Mouse (Mus musculus) adrenal gland, postnatal 25 days (tissue): ENCODE results near the gene Telo2. TPM values are rescaled to one million over a fixed set of nuclear protein-coding genes. Genes with fewer than 3 reads are reported as not detected.
"Not testable (repeated sequence)": the region's sequence is repeated elsewhere in the genome, so short reads cannot be mapped to it uniquely, and the experiment has no call there.

ENCODE experiments used
- DNase-seq: peaks from one replicate; pipeline ENCODE4 v3.0.0; 2021; ENCODE audit warnings: mixed read lengths
- long read RNA-seq: library from polyadenylated mRNA; stranded (forward); transcript quantifications from one replicate; pipeline ENCODE4 v2.0.0, GENCODE M21; 2021
- total RNA-seq: library from RNA; stranded (reverse); gene quantifications from 2 replicates; pipeline ENCODE4 v1.2.3, GENCODE M21; 2021

Telo2 gene
- 26.3 and 27.2 TPM in 2 replicates for total RNA-seq
- long read RNA-seq, transcript Telo2-202 (21 exons, 3,530 nt): major isoform, 8 of 28 reads
- long read RNA-seq, partial matches to known transcripts: 8 of 28 reads
- long read RNA-seq, other reads (novel, unspliced or antisense): 7 of 28 reads

DNA sequence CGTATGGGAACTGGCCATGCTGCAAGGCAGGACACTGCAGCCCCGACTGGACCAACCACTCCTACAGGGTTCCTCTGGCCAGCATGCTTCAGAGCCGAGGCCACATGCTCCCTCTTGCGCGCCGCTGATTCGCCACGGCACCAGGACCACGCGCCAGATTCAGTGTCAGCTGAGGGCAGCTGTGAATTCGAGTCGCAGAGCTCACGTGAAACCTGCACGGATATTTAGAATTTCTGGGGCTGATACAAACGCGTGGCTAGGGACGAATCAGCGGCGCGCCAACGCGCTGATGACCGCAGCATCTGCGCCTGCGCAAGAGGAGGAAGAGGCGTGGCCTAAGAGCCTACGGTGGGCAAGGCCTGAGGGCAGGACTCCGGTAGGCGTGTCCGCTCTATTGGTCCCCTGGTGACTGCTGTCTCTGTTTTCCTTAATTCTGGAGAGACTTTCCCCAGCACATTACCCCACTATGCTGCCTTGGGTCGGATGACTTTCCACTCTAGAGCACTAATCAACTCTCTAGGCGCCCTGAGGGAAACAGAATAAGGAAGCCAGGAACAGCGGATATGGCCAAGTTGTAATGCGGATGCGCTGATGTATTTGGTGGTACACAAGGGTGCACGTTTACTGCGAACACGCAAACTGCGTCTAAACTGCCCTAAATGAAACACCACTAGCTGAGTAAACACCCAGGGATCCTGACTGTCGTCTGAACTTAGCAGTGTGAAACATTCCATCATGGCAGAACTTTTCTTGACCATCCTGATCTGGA, at the start of gene Telo2:
Gene Telo2, minus strand, starts transcription at position 304 of the 769 bp plus-strand sequence.
- DNase-seq: peak; percentile 95

GRCm38 (mm10) chr17:25164770-25165169, 49.0 kb upstream of the Telo2 start:
- DNase-seq: no peak

GRCm38 (mm10) chr17:25163387-25163786, 47.6 kb upstream of the Telo2 start:
- DNase-seq: no peak

DNA sequence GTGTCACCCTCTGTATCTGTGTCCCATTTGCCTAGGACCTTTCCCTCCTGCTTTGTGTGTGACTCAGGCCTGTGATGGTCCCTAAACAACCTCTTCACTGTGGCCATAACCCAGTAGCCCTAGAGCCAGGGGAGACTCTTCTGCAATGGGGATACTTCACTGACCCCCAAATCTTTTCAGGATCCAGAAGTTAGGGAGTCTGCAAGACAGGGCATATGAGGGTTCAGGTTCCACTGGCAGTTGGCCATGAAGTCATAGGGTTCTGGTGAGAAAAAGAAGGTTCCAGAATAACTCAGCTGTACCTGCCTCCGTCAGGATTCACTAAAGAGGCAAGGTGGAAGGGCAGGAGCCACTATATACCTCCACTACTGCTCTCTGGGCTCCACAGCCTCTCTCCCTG, 46.4 kb upstream of the Telo2 start, which contains the start of gene Ccdc154:
Gene Ccdc154, plus strand, starts transcription at position 301 of the 400 bp plus-strand sequence.
- no peak for DNase-seq

- DNase-seq: no peak
Observed at GRCm38 (mm10) chr17:25139960-25140359, 24.2 kb upstream of the Telo2 start.

- DNase-seq: no peak
Observed at GRCm38 (mm10) chr17:25138803-25139202, 23.0 kb upstream of the Telo2 start.

DNA sequence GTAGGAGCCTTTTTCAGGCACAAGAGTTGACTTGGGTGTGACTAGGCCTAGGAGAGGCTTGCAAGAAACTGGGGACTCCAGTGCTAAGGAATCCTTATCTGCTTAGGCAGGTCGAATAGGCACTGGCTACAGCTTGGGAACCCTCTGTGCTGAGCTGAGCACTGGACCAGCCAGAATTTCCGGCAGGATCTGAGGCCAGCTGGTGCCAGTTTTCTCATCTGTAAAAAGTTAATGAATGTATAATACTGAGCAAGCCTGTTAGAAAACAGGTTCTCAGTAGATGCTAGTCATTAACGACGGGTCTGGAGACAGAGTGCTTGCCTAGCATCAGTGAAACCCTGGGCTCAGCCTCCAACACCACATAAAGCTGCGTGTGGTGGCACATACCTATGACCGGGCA, 19.9 kb upstream of the Telo2 start:
- DNase-seq: no peak

DNA sequence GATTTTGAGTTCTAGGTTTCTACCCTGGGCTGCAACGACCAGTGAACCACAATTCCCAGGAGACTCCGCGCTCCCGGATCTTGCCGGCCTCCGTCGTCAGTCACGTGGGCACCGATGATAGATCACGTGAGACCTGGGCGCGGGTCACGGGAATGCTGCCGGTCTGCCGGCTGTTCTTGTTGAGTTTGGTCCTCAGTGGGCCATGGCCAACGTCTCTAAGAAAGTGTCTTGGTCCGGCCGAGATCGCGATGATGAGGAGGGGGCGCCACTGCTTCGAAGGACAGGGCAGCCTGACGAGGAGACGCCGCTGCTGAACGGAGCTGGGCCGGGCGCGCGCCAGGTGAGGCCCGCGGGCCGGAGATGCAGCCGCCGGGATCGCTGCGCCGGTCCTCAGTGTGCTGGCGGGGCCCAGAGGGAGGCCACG, 17.5 kb upstream of the Telo2 start, which contains the start of gene Clcn7:
Gene Clcn7, plus strand, starts transcription at position 117 of the 424 bp plus-strand sequence.
- DNase-seq: peak; percentile 95

DNA sequence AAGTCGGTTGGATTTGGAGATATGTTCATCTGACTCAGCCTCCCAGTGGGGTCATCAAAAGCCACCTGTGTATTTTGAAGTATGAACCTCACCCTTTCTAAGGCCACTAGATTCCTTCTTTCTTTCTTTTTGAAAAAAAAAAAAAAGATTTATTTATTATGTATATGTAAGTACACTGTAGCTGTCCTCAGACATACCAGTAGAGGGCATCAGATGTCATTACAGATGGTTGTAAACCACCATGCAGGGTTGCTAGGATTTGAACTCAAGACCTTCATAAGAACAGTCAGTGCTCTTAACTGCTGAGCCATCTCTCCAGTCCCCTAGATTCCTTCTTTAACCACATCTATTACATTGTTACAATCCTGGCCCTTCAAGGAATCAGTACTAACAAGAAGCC, 14.3 kb upstream of the Telo2 start:
- DNase-seq: no peak

DNA sequence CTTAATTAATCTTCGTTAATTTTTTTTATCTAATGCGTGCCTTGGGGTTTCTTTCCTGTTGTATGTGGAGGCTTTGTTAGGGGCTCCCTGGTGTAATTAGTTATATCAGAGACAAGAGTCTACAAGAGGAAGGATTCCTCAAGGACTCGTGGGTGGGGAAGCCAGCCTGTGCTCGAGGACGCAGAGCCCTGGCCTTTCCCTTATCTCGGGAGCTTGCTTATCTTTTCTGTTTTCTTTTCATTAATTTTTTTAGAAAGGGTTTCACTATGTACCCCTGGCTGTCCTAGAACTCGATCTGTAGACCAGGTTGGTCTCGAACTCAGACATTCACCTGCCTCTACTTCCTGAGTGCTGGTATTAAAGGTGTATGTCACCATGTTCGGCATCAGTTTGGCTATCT, 11.9 kb upstream of the Telo2 start:
- DNase-seq: no peak

GRCm38 (mm10) chr17:25127079-25127478, 11.3 kb upstream of the Telo2 start:
- peak; percentile 53 for DNase-seq

DNA sequence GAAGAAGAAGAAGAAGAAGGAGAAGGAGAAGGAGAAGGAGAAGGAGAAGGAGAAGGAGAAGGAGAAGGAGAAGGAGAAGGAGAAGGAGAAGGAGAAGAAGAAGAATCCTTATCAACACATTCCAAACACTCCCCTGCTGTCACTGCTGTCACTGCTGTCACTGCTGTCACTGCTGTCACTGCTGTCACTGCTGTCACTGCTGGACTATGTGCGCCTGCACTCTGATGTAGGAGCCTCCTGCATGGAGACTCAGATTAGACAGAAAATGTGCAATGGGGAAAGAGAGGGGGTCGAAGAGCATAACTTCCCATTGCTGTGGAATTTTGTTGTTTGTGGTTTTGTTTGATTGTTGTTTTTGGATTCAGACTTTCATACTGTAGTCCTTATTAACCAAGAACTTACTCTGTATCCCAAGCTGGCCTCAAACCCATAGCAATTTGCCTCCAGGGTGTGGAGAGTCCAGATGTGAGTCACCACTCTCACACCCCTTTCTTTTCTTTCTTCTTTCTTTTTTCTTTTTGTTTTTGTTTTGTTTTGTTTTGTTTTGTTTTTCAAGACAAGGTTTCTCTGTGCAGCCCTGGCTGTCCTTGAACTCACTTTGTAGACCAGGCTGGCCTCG, 9.8 kb upstream of the Telo2 start:
- DNase-seq: not testable (repeated sequence)

- no peak for DNase-seq
Observed at GRCm38 (mm10) chr17:25123979-25124378, 8.2 kb upstream of the Telo2 start.

DNA sequence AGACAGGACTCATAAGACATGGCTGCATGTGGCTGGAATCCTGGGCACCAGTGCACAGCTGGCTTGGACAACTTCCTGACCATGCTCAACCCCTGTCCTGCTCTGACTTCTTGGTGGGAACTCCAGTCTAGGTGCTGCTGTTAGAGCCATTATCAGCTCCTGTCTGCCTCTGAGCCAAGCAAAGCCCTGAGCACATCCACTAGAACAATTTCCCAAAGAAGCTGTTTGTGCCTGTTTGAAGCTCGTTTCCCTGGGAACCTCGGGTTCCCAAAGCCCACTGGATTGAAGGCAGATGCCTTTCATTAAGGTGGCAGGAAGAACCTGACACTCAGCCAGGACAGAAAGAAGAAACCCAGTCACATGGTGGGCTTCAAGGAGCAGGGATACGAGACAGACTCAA, 4.6 kb upstream of the Telo2 start, which contains the start of gene Ptx4:
Gene Ptx4, plus strand, starts transcription at position 355 of the 400 bp plus-strand sequence.
- DNase-seq: no peak

- peak; percentile 39 for DNase-seq
Observed at GRCm38 (mm10) chr17:25117263-25117662, 1.5 kb upstream of the Telo2 start.

DNA sequence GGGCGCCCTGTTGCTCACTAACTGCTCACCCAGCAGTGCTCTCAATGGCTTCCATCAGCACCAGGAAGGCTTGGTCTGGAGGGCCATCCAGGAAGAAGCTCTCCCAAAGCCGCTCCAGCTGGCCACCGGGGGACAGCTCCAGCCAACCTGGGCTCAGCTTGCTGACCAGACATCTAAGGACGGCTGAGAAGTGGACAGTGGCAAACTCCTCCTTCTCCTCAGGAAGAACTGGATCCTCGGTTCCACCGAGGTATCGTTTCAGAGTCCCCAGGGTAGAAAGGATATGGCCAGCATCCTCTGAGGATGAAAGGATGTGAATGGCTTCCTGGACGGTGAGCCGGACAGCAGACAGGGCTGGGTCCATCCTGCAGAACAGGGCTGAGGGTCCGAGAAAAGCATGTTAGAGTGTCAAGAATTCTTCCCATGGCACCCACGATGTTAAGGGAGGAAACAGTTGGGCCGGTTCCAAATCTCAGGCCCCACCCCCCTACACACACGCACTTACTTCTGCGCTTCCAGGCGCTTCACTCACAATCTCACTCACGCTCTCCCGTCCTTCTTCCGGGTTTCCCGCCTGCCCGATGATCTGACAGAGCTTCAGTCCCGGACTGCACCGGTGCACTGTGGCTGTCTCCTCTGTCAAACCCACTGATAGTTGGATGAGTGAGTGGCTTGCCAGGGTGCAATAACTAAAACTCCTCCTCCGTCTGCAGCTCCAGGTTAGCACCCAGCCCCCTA, 690 bp downstream of the Telo2 start:
- peak; percentile 28 for DNase-seq

DNA sequence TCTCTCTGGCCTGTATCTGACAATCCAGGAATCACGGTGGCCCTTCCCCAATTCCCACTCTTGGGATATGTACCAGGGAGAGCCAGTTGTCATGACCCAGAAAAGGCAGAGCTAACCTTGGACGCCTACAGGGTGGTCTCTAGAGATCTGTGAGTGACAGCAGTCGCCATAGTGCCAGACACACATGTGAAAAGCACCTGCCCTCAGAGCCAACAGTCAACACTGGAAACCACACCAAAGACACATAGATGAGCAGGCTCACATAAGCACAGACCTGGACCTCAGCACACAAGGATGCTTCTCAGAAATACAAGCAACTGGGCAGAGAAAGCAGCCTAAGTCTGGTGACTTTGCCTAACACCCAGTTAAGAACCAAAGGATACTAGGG, 3.4 kb downstream of the Telo2 start:
- DNase-seq: no peak

DNA sequence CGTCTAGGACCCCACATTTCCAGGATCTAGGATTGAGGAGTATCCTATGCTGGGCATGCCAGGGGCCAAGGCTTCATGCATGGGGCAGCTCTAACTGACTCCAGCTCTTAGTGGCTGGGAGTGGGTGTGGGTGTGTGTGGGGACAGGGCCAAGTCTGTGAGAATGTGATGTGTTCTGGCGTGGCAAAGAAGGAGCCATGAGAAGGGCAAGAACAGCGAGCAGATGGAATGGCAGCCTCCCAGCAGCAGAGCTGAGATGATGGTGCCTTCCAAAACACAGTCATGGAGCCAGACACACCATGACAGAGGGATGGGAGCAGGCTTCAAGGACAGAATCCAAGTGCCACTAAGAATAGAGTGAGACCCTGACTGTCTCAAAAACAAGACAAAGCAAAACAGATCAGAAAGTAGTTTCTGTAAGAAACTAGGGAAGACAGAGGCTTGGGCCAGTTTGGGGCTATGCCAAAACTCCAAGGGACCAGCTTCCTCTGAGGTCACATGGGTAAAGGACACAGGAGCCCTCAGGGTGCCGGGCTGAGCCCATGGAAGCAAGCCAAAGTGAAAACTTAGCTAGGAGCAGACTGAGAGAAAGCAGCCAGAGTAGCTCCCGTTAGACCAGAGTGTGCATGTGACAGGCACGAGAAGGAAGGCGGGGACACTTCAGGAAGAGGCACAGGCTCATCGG, 3.9 kb downstream of the Telo2 start:
- DNase-seq: peak; percentile 48

DNA sequence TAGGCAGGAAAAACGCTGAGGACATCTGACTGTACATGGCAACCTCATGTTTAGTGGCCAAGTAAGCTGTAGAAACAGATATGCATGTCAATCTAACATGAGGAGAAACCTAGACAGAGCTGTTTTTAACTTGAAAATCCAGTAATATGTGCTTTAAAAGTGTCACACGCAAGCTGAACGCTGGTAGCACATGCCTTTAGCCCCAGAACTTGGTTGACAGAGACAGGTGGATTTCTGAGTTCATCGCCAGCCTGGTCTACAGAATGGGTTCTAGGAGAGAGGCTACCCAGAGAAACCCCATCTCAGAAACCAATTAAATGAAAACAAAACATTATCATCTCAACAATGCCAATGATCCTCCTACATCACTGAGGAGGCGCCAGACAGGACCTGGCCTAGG, 4.5 kb downstream of the Telo2 start:
- no peak for DNase-seq

DNA sequence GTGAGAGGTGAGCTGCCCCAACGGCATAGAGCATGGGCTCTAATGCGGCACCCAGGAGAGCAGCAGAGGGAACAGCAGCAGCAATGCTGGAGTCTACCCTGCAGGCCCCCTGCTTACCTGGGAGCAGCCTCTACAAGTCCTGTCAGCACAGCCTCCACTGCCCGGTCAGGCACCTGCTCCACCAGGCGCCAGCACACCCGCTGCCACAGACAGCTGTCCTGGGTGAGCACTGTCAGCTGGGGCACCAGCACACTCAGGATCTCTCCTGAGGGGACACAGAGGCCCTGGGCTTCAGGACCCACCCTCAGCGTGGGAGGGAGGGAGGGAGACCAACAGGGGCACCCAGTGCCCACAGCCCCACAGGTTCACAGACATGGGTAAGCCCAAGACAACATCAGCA, 5.2 kb downstream of the Telo2 start:
- DNase-seq: no peak

GRCm38 (mm10) chr17:25109578-25109977, 6.2 kb downstream of the Telo2 start:
- peak; percentile 40 for DNase-seq

DNA sequence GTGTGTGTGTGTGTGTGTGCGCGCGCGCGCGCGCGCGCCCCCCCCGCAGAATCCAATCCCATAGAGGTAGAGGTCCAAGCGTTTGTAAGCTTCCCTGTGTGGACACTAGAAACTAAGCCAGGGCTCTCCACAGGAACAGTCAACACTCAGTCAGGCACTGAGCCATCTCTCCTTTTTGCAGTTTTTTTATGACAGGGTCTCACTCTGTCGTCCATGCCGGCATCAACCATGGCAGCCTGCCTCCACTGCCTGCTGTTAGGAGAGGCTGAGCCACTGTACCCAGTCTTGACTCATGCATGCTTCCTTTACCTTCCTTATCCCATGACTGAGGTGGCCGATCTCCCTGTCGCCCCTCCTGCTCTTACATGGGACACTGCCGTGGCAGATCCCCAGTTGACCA, 8.0 kb downstream of the Telo2 start:
- no peak for DNase-seq
